Mouse (Mus musculus) left cerebral cortex, postnatal 25 days (tissue): ENCODE data around the gene Ccl24. TPM values are rescaled to one million over a fixed set of nuclear protein-coding genes. Genes with fewer than 3 reads are reported as not detected.

Experiments used
- total RNA-seq, 2 experiments: library from RNA; stranded (reverse); gene quantifications; 2 replicates each; pipeline ENCODE4 v1.2.3; 2021

Gene Ccl24
- total RNA-seq, 2 experiments from 2014 or later = 0.46 to 0.50 TPM

Other genes with a start within 250 kb of the Ccl24 start
- gene Fkbp6, start 223.0 kb downstream of the Ccl24 start, total RNA-seq = under 1 TPM in 1 of 2 experiments, not detected in 1; 0.50 TPM
- gene Trim50, start 219.8 kb downstream of the Ccl24 start, total RNA-seq = not detected
- 10 to 100 TPM; 15.7 to 18.8 TPM for gene Nsun5, start 203.1 kb downstream of the Ccl24 start, total RNA-seq
- 10 to 100 TPM; 51.6 to 51.7 TPM for gene Pom121, start 178.5 kb downstream of the Ccl24 start, total RNA-seq
- gene Hip1, start 27.9 kb downstream of the Ccl24 start, total RNA-seq = 10 to 100 TPM; 44.3 to 59.7 TPM
- not detected for gene Ccl26, start 9.5 kb downstream of the Ccl24 start, total RNA-seq
- 10 to 100 TPM; 83.8 to 86.5 TPM for gene Rhbdd2, start 59.6 kb upstream of the Ccl24 start, total RNA-seq
- 10 to 100 TPM; 84.4 to 91.2 TPM for gene Por, start 97.0 kb upstream of the Ccl24 start, total RNA-seq
- 10 to 100 TPM; 13.5 to 18.7 TPM for gene Tmem120a, start 171.4 kb upstream of the Ccl24 start, total RNA-seq
- not detected for gene Styxl1, start 205.3 kb upstream of the Ccl24 start, total RNA-seq
- gene Mdh2, start 205.4 kb upstream of the Ccl24 start, total RNA-seq = 100 to 1,000 TPM; 389 to 397 TPM
- 10 to 100 TPM; 85.4 to 98.1 TPM for gene Srrm3, start 233.8 kb upstream of the Ccl24 start, total RNA-seq